Mouse (Mus musculus): ENCODE measurements at regions not wholly inside any gene's neighbourhood (a gene's known extent, or its start where the extent isn't known, plus 50 kb on each side); places are given as distances from the start of the nearest gene placed in this dataset.

DNA sequence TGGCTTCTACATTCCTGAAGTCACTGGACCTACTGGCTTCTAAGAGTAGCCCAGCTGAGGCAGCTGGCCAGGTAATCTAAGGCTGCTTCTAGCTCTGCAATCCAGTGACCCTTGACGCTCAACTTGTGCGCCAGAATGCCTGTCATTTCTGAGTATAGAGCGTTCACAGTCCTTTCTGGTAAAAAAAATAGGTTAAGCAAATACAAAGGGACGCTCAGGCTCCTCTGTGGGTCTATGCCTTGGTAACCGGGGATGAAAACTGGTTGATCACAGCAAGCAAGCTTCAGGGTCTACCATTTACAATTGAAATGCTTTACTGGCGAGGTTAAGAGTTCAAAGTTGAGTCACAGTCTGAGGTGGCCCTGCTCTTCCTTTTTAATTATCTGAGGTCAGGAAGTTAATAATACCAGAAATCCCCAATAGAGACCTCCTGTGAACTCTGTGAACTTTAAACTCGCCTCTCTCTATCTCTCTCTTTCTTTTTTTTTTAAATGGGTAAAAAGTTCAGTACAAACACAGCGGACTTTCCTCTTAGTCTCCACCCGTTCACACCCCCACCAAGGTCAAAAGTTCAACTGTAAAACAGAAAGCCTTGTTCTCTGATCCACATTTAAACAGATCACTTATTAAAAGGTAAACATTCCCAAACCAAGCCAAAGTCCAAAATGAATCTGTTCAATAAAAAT is 148.6 kb downstream of the Nrip1 start:
- H3K27ac ChIP-seq (ENCODE audit: low read depth) = no peak overlapping the region
- no peak for TF ChIP-seq CTCF (IDR thresholded peaks at IDR 0.05; ENCODE audit: low read depth)
- 0 out of 2 replicates have a peak overlapping the region, but pooled peaks have one; percentile 29 for H3K4me2 ChIP-seq
- 19% methylated on average over 9 of the region's 9 CpGs for WGBS
- H3K4me1 ChIP-seq (ENCODE audit: insufficient read depth) = peaks cover 8% of the 10 kb centered on the region; the same call in 1 of the 2 replicates
- H3K36me3 ChIP-seq (ENCODE audit: insufficient read depth) = no peaks in the 10 kb centered on the region
- no peak overlapping the region for H3K4me3 ChIP-seq (ENCODE audit: low read depth, low read length)
- ATAC-seq (ENCODE audit: insufficient read depth) (0 out of 2 replicates have a peak, but pooled peaks have one; percentile 15), DNase-seq (peak; percentile 48)
- H3K9ac ChIP-seq = no peak overlapping the region
- H3K27me3 ChIP-seq (ENCODE audit: insufficient read depth, low read length) = no peaks in the 10 kb centered on the region
- no peaks in the 10 kb centered on the region for H3K9me3 ChIP-seq (ENCODE audit: low read depth, low read length)

DNA sequence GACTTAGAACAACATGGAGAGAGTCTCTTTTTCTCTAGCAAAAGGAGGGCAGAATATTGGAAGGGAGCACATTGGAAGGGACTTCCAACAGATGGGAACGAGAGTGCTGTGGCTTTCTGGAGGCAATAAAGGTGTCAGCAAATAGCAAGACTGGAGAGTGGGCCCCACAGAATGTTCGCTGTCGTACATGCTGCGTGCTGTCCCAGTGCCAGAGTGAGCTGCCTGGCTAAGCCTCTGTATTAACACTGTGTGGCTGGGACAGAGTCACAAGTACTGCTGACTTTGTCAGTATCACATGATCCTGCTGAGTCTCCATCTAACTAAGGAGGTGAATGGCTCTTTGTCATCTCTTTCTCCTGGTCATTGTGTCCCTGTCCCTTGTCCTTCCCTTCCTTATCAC is 149.9 kb downstream of the Nrip1 start:
- Histone ChIP-seq H3K4me3 (ENCODE audit: low read depth, low read length) (no peak overlapping the region), H3K4me2 (no peak overlapping the region), H3K9me3 (ENCODE audit: low read depth, low read length) (no peaks in the 10 kb centered on the region), H3K27ac (ENCODE audit: low read depth) (no peak overlapping the region), H3K4me1 (ENCODE audit: insufficient read depth) (peaks cover 8% of the 10 kb centered on the region; the same call in 1 of the 2 replicates), H3K27me3 (ENCODE audit: insufficient read depth, low read length) (no peaks in the 10 kb centered on the region), H3K36me3 (ENCODE audit: insufficient read depth) (no peaks in the 10 kb centered on the region), H3K9ac (no peak overlapping the region)
- ATAC-seq (ENCODE audit: insufficient read depth) (peak; percentile 45; the same call in 1 of the 2 replicates), DNase-seq (peak; percentile 30)
- WGBS = 44% methylated on average over 4 of the region's 4 CpGs
- no peak for TF ChIP-seq CTCF (IDR thresholded peaks at IDR 0.05; ENCODE audit: low read depth)

DNA sequence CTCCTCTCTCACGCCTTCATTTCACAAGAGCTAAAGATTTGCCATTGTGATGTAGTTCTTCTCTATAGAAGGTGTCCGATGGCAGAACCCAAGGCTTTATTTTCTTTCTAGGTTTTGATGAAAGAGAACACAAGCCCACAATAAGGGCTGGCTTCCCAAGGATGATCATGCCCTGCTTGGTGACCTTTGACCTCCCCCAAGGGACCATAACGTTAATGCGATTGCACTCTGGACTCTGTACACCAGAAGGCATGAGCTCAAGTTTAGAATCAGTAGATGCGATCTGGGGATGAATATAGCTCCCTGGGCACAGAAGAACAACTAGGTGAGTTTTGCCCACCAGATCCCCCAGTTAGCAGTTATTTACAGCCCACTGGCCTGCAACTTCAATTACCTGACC is 150.7 kb downstream of the Nrip1 start:
- ATAC-seq (ENCODE audit: insufficient read depth) = no peak
- WGBS = 80% methylated on average over 5 of the region's 5 CpGs

GRCm38 (mm10) chr16:76220466-76220865 is 153.2 kb downstream of the Nrip1 start:
- TF ChIP-seq CTCF (IDR thresholded peaks at IDR 0.05; ENCODE audit: low read depth) = no peak
- ATAC-seq (ENCODE audit: insufficient read depth) = no peak
- DNase-seq = no peak
- no peak overlapping the region for H3K27ac ChIP-seq (ENCODE audit: low read depth)
- no peaks in the 10 kb centered on the region for H3K36me3 ChIP-seq (ENCODE audit: insufficient read depth)
- peaks cover 8% of the 10 kb centered on the region; the same call in 1 of the 2 replicates for H3K4me1 ChIP-seq (ENCODE audit: insufficient read depth)
- no peak overlapping the region for H3K4me2 ChIP-seq
- H3K27me3 ChIP-seq (ENCODE audit: insufficient read depth, low read length) = no peaks in the 10 kb centered on the region
- 62% methylated on average over 3 of the region's 3 CpGs for WGBS
- H3K9ac ChIP-seq = no peak overlapping the region
- H3K9me3 ChIP-seq (ENCODE audit: low read depth, low read length) = no peaks in the 10 kb centered on the region
- H3K4me3 ChIP-seq (ENCODE audit: low read depth, low read length) = no peak overlapping the region

More for the DNA sequence above, 150.7 kb downstream of the Nrip1 start:
- Histone ChIP-seq H3K4me2 (no peak overlapping the region), H3K9me3 (ENCODE audit: low read depth, low read length) (no peaks in the 10 kb centered on the region), H3K4me3 (ENCODE audit: low read depth, low read length) (no peak overlapping the region), H3K9ac (no peak overlapping the region), H3K36me3 (ENCODE audit: insufficient read depth) (no peaks in the 10 kb centered on the region), H3K27me3 (ENCODE audit: insufficient read depth, low read length) (no peaks in the 10 kb centered on the region), H3K27ac (ENCODE audit: low read depth) (no peak overlapping the region), H3K4me1 (ENCODE audit: insufficient read depth) (peaks cover 8% of the 10 kb centered on the region; the same call in 1 of the 2 replicates)
- no peak for TF ChIP-seq CTCF (IDR thresholded peaks at IDR 0.05; ENCODE audit: low read depth)
- no peak for DNase-seq

DNA sequence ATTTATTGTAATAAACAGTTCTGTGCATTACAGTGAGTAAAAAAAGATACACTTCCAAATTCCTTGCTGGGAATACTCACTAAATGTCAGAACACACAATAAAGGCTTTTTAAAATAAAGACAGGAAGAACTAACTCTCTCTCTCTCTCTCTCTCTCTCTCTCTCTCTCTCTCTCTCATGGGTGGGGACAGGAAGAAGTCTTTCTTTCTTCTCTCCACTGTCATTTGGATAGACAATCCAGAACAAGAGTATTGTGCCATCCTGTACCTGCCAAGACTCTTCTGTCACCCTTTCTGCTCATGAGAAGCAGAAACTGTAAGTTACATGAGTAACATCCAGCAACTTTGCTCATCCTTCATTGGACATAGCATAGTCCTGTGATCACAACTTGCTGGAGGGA is 154.4 kb downstream of the Nrip1 start:
- TF ChIP-seq CTCF (IDR thresholded peaks at IDR 0.05; ENCODE audit: low read depth) = no peak
- no peak overlapping the region for H3K4me2 ChIP-seq
- H3K9ac ChIP-seq = no peak overlapping the region
- no peaks in the 10 kb centered on the region for H3K9me3 ChIP-seq (ENCODE audit: low read depth, low read length)
- H3K4me1 ChIP-seq (ENCODE audit: insufficient read depth) = no peaks in the 10 kb centered on the region
- H3K36me3 ChIP-seq (ENCODE audit: insufficient read depth) = no peaks in the 10 kb centered on the region
- ATAC-seq (ENCODE audit: insufficient read depth) = no peak
- no peak overlapping the region for H3K4me3 ChIP-seq (ENCODE audit: low read depth, low read length)
- DNase-seq = no peak
- H3K27ac ChIP-seq (ENCODE audit: low read depth) = no peak overlapping the region
- H3K27me3 ChIP-seq (ENCODE audit: insufficient read depth, low read length) = no peaks in the 10 kb centered on the region

DNA sequence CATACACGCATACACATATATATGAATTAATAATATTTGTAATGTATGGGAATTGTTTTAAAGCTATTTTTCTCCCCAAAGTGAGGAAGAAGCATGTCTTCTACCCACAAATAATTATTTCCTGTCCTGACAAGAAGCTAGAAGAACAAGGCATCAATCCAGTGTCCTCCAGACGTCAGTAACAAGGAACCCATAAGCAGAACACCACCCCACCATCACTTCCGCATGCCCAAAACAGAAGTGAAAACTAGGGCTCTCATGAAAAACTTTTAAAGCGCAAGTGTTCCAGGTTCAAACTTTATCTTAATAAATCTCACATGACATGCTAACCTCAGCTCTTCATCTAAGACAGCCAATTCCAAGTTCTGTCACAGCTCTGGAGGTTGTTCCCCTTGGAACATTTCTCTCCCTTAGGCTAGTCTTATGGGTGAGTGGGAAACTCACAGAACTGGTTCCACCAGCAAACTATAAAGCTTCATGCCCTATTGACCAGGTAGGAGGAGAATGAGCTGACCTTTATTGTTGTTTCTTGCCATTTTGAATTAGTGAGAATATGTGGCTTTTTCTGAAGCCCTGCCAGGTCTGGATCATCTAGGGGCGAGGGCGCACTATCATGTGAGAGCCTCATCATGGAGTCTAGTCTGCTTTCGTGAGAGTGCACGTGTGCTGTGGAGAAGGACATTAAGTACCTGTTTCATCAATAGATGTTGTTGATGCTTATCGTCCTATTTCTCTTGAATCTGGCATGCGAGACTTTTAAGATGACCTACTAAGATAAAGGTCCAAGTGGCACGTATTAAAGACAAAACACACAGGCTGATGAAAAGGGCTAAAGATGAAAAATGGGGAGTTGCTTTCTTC is 155.1 kb downstream of the Nrip1 start:
- Histone ChIP-seq H3K9me3 (ENCODE audit: low read depth, low read length) (no peaks in the 10 kb centered on the region), H3K4me3 (ENCODE audit: low read depth, low read length) (no peak overlapping the region), H3K4me1 (ENCODE audit: insufficient read depth) (no peaks in the 10 kb centered on the region), H3K4me2 (no peak overlapping the region), H3K36me3 (ENCODE audit: insufficient read depth) (no peaks in the 10 kb centered on the region), H3K9ac (no peak overlapping the region), H3K27ac (ENCODE audit: low read depth) (no peak overlapping the region), H3K27me3 (ENCODE audit: insufficient read depth, low read length) (no peaks in the 10 kb centered on the region)
- 76% methylated on average over 11 of the region's 11 CpGs for whole genome bisulfite sequencing
- DNase-seq (no peak), ATAC-seq (ENCODE audit: insufficient read depth) (no peak)
- TF ChIP-seq CTCF (IDR thresholded peaks at IDR 0.05; ENCODE audit: low read depth) = no peak

GRCm38 (mm10) chr16:76216184-76216583 is 157.4 kb downstream of the Nrip1 start:
- Histone ChIP-seq H3K9ac (no peak overlapping the region; the same call in 1 of the 2 replicates), H3K4me2 (0 out of 2 replicates have a peak overlapping the region, but pooled peaks have one; percentile 25), H3K9me3 (ENCODE audit: low read depth, low read length) (no peaks in the 10 kb centered on the region), H3K4me1 (ENCODE audit: insufficient read depth) (no peaks in the 10 kb centered on the region), H3K27me3 (ENCODE audit: insufficient read depth, low read length) (no peaks in the 10 kb centered on the region), H3K4me3 (ENCODE audit: low read depth, low read length) (no peak overlapping the region), H3K36me3 (ENCODE audit: insufficient read depth) (no peaks in the 10 kb centered on the region), H3K27ac (ENCODE audit: low read depth) (no peak overlapping the region)
- 9% methylated on average over 9 of the region's 9 CpGs for WGBS
- peak; percentile 46 for DNase-seq
- peak; percentile 56 for ATAC-seq (ENCODE audit: insufficient read depth)
- TF ChIP-seq CTCF (IDR thresholded peaks at IDR 0.05; ENCODE audit: low read depth) = no peak

Data from lung, embryonic 14.5 days (tissue).